Mouse (Mus musculus): Measurements from ENCODE around the gene Grb10. TPM values are rescaled to one million over a fixed set of nuclear protein-coding genes. Genes with fewer than 3 reads are reported as not detected.

Grb10 gene
- total RNA-seq, 2 experiments from 2014 or later = 87.0 to 105 TPM

DNA sequence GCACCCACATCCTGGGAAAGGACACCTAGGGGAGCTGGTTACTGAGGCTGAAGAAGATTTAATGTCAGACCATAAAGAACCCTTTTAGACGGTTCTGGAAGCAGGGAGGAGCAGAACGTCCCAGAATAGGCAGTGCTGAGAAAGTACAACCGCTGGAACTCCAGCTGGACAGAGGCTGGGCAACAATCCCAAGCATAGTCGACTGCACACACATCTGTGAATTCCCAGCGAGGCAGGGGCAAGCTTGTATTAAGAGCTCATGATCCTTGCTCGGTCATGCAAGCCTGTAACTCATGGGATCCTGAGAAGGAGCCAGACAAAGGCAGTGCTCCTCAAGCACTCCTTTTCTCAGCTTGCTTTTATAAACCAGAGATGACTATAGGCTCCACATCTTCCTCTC lies 69.7 kb downstream of the Grb10 start:
- no peak for DNase-seq

- DNase-seq = no peak
Measured at GRCm38 (mm10) chr11:11967519-11967918, 71.0 kb downstream of the Grb10 start.

DNA sequence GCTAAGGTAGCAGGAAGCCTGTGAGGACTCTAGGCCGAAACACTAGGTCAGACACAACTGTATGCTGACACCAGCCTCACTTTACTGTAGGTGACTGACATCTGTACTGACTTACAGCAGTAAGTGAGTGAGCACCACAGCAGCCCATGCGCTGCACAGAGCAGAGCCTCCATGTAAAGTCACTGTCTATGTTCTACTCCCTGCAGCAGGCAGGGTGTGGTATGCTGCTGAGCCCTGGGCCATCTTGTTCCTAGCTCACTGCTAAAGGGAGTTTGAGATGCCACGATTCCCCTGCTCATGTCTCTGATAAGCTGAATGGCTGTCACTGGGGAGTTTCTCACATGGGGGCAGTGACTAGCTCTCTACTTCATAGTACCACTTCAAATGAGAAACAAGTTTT lies 72.3 kb downstream of the Grb10 start:
- peak in 1 of 2 experiments; percentile 9 for DNase-seq

DNA sequence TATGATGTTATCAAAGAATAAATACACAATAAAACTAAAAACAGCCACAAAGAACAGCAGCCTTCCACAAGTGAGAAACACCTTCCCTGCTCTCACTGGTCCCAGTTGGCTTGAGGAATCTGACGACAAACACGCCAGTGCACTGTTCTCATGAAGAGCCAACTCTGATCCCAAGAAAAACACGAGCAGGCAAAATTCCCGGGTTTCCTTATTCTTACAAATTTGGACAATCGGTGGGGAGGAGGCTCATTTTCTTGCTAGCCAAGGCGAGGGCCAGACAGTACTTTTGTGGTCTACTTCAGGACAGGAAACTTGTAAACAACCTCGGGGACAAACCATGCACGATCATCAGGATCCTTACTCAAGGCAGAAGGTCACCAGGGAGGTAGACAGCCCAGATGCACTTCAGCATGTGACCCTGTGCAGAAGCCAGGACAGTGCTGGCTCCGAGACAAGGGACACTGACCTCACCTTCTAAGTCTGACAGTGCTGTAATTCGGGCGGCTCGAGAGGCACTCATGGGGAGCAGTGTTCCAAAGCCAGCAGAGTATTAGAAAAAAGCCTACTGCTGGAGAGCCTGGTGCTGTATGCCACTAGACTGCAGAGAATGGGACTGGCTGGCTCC lies 72.9 kb downstream of the Grb10 start:
- DNase-seq = peak; percentile 77 to 84

DNA sequence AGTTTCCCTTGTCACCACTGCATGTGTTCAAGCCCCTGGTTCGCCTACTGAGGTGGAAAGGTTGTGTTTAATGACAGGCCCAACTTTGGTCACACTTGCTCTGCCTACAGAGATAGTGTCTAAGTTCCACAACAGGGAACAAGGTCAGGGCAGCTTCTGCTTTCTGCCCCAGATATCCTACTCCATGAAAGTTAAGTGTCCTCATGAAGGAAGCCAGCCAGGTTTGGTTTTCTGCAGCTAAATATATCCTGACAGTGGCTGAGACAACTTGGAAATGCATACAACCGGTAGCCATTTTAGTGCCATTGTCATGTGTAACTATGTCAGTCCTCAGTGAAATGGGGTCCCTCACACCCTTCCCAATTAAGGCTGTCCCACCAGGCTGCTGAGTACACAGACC lies 73.8 kb downstream of the Grb10 start:
- DNase-seq = no peak

- peak; percentile 13 to 31 for DNase-seq
Measured at GRCm38 (mm10) chr11:11963587-11963986, 74.9 kb downstream of the Grb10 start.

GRCm38 (mm10) chr11:11963065-11963464 lies 75.4 kb downstream of the Grb10 start:
- DNase-seq = no peak

DNA sequence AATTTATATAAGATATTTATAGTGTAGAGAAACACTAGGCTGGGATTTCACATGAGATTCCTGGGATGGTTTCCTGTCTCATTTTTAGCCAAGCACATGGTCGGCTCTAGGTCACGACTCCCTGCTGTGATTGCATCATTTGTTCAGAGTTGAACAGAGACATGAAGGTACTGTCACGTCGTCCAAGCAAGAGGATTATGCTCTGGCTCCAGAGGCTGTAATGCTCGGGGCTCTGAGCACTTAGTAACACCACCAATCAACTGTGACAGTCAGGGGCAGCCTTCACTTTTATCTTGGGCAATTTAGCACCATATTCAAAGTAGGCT lies 75.9 kb downstream of the Grb10 start:
- DNase-seq = peak in 1 of 2 experiments; percentile 22

GRCm38 (mm10) chr11:11961917-11962628 lies 76.4 kb downstream of the Grb10 start:
- peak; percentile 48 to 52 for DNase-seq

- DNase-seq = no peak
Measured at GRCm38 (mm10) chr11:11960858-11961257, 77.6 kb downstream of the Grb10 start.

GRCm38 (mm10) chr11:11960227-11960626 lies 78.3 kb downstream of the Grb10 start:
- DNase-seq = no peak

- no peak for DNase-seq
Measured at GRCm38 (mm10) chr11:11958479-11958878, 80.0 kb downstream of the Grb10 start.

DNA sequence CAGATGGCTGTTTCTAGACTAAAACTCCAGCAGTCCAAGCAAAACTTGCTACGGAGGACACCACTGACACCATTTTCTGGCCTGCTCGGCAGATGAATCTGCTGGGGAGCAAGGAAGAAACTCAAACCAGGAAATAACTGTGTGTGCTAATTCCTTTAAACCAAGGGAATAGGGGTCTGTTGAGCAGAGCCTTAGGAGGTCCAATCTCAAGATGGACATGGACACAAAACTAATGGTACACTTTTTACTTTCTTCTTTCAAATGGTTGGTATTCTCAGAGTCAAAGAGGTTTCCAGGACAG lies 80.5 kb downstream of the Grb10 start:
- DNase-seq = no peak

GRCm38 (mm10) chr11:11957211-11958060 lies 81.0 kb downstream of the Grb10 start:
- DNase-seq = no peak

DNA sequence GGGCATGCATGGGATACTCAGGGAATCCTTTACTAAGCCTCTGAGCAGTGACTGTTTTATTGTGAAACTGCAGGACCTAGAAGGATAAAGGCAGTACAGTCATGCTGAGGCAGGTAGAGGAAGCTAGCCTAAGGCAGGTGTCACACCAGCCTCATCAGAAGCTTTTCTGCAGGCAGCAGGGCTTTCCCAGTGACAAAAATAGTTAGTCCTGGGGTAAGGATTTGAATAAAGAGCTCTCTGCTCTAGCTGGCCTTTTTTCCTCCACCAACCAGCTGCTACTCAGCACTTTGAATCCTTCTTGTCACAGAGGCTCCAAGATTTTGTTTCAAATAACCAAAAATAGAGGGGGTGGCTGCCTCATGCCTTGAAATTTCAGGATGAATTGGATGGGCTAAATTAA lies 82.7 kb downstream of the Grb10 start:
- no peak for DNase-seq

DNA sequence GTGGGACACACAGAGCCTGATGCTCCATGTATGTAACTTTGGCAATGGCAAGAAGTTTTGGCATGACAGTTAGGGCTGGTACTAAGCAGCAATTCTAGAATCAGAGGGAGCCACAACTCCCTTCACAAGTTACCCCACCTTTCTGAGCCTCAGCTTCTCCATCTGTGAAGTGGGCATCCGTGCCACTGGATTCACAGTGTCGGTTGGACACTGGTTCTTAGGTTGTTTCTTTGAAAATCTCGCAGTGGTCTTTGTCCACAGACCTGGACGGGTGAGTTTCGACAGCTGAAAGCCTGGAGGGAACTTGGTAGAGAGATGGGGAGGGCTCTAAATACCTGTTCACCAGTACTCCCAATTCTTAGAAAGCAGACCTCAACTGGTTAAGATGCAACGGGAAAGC lies 83.9 kb downstream of the Grb10 start:
- DNase-seq = no peak

DNA sequence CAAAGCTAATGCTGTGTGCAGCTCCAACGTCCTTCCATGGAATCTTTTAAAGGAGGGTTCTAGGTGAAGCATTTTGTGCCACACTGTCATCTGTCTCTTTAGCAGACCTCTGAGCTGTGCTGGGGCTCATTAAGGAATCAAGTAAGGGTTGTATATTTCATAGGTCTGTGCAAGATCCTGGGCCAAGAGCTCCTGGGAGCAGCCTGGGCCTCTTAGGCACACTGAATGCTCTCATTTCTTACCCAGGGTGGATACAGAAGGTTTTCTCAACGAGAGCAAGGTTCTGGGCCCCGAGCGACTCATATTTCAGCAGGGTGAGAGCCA lies 84.4 kb downstream of the Grb10 start:
- no peak for DNase-seq

GRCm38 (mm10) chr11:11953364-11954114 lies 84.9 kb downstream of the Grb10 start:
- no peak for DNase-seq

GRCm38 (mm10) chr11:11952569-11952968 lies 85.9 kb downstream of the Grb10 start:
- DNase-seq = no peak

DNA sequence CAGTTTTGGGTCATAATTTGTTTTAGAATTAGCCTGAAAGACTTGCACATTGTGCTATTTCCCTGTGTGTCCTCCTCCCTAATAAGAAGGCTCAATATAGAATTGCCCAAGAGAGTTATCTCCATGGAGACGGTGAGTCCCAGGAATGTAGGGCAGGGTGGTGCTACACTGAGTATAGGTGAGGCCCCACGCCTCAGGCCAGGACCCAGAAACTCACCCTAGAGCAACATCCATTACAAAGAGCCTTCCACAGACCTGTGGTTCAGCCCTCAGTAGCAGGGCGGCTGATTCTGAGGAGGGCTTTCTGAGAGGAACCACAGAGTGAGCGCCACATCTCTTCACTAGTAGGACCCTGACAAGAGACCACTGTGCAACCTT lies 89.5 kb downstream of the Grb10 start:
- DNase-seq = no peak

- DNase-seq = no peak
Measured at GRCm38 (mm10) chr11:11948321-11948987, 90.0 kb downstream of the Grb10 start.

DNA sequence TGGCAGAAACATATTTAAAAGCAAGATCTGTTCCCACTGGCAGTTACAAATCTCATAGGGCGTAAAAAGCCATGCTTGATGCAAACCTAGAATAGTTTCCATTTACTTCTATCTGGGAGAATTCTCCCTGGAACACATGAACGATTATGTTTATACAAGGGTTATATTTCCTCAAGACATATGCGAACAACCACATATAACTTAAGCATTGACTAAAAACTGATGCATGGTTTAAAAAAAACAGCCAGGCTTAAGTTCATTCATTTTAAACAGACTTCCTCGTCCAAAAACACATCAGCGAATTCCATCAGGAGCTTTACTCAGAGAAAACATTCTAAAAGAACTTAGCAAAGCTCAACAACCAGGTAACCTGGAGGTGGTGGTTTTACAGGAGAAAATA lies 90.6 kb downstream of the Grb10 start:
- DNase-seq = no peak

All from adrenal gland, postnatal 36 days (tissue).